ENCODE assay signal across 17 mouse cellular contexts in genomic region chr8:46390431-46390830, GRCm38 (mm10).
DNase-seq lines count a peak whose midpoint lies in the region; ATAC-seq lines count a peak whose summit lies in the region.
"Had no signal": no experiment of that assay in that cellular context is flagged by ENCODE, and none has a peak within 500 bp of the region (broad histone marks: within the 10 kb centered on the region; RNA-seq: fewer than 3 reads in every experiment).

No protein-coding gene starts in this region.

- H3K4me1 ChIP-seq in neural tube, embryonic 15.5 days = no peaks in the 10 kb centered on the region
- H3K4me1 ChIP-seq: heart, embryonic 13.5 days; hindbrain, embryonic 12.5 days; limb, embryonic 12.5 days; midbrain, embryonic 12.5 days had no signal

- H3K36me3 ChIP-seq in neural tube, embryonic 15.5 days = no peaks in the 10 kb centered on the region
- H3K36me3 ChIP-seq: heart, embryonic 13.5 days; hindbrain, embryonic 12.5 days; limb, embryonic 12.5 days; midbrain, embryonic 12.5 days had no signal

- H3K9ac ChIP-seq in neural tube, embryonic 15.5 days (replicated peaks) = no peak overlapping the region
- H3K9ac ChIP-seq: heart, embryonic 13.5 days; hindbrain, embryonic 12.5 days; limb, embryonic 12.5 days; lung, embryonic 14.5 days; midbrain, embryonic 12.5 days had no signal

- no peak overlapping the region for H3K4me2 ChIP-seq in neural tube, embryonic 15.5 days
- H3K4me2 ChIP-seq: heart, embryonic 13.5 days; hindbrain, embryonic 12.5 days; limb, embryonic 12.5 days; lung, embryonic 14.5 days; midbrain, embryonic 12.5 days had no signal

- no peaks in the 10 kb centered on the region for H3K9me3 ChIP-seq in neural tube, embryonic 15.5 days (replicated peaks)
- H3K9me3 ChIP-seq: heart, embryonic 13.5 days; hindbrain, embryonic 12.5 days; limb, embryonic 12.5 days; midbrain, embryonic 12.5 days had no signal

- WGBS in neural tube, embryonic 15.5 days = 86% methylated on average over 6 of the region's 6 CpGs

- no peak overlapping the region for H3K4me3 ChIP-seq in neural tube, embryonic 15.5 days (replicated peaks)
- H3K4me3 ChIP-seq: heart, embryonic 13.5 days; hindbrain, embryonic 12.5 days; layer of hippocampus, adult 2 months; limb, embryonic 12.5 days; midbrain, embryonic 12.5 days had no signal

- no peak for ATAC-seq in neural tube, embryonic 15.5 days (ENCODE audit: low FRiP score)
- ATAC-seq: CD4-positive, CD25-positive, alpha-beta regulatory T cell, adult 4 months; Patski had no signal

- DNase-seq in gastrocnemius, postnatal 10 days = peak; percentile 8
- DNase-seq in gastrocnemius, adult 8-10 months (ENCODE audit: low spot score in 2 of 2) = no peak
- peak; percentile 10 for DNase-seq in ovary, adult 18-20 months (ENCODE audit: low spot score)
- no peak for DNase-seq in ovary, postnatal 10 days (ENCODE audit: low spot score)
- DNase-seq in adrenal gland, postnatal 25 days = peak; percentile 91
- peak; percentile 40 to 70 for DNase-seq in kidney, postnatal 4 days
- DNase-seq in right cerebral cortex, postnatal 25 days = no peak
- DNase-seq: lung, embryonic 14.5 days; thymus, postnatal 4 days had no signal

- H3K27me3 ChIP-seq in neural tube, embryonic 15.5 days (replicated peaks) = no peaks in the 10 kb centered on the region
- H3K27me3 ChIP-seq: heart, embryonic 13.5 days; hindbrain, embryonic 12.5 days; limb, embryonic 12.5 days; midbrain, embryonic 12.5 days; Patski had no signal

- no peak overlapping the region for H3K27ac ChIP-seq in neural tube, embryonic 15.5 days (replicated peaks)
- H3K27ac ChIP-seq: heart, embryonic 13.5 days; hindbrain, embryonic 12.5 days; layer of hippocampus, adult 2 months; limb, embryonic 12.5 days; midbrain, embryonic 12.5 days had no signal

Comparison
In these comparisons a context has a peak if more than half of its experiments do, and no peak if none do; other contexts are left out.
1. DNase-seq: peak in gastrocnemius, postnatal 10 days (single experiment), ovary, adult 18-20 months (single experiment), adrenal gland, postnatal 25 days (single experiment) and kidney, postnatal 4 days (2 of 2); none in gastrocnemius, adult 8-10 months (0 of 2), ovary, postnatal 10 days (single experiment) and right cerebral cortex, postnatal 25 days (single experiment).